Mouse (Mus musculus) cerebellum, postnatal 4 days (tissue): ENCODE data around the gene Trappc6a.

Source experiments
- DNase-seq, 2 experiments: peaks; one replicate each; pipeline ENCODE4 v3.0.0; 2022; ENCODE audit warnings: low spot score in 2 of 2, mixed read lengths in 1 of 2

The Trappc6a gene

GRCm38 (mm10) chr7:19508150-19508923 is at the start of gene Trappc6a, which contains the start of gene Bloc1s3:
Trappc6a (plus strand) TSS chr7:19508395.
Bloc1s3 (minus strand) TSS chr7:19508367.
- DNase-seq, result peak; percentile 90 to 93

- peak; percentile 58 to 77 for DNase-seq
Measured at GRCm38 (mm10) chr7:19458591-19459111, 49.5 kb upstream of the Trappc6a start, which contains the start of gene Mark4. Mark4 (minus strand) TSS chr7:19458821.

GRCm38 (mm10) chr7:19459144-19459870 is 48.9 kb upstream of the Trappc6a start:
- no peak for DNase-seq

- no peak for DNase-seq
Measured at GRCm38 (mm10) chr7:19460500-19460899, 47.7 kb upstream of the Trappc6a start.

GRCm38 (mm10) chr7:19461488-19461887 is 46.7 kb upstream of the Trappc6a start:
- DNase-seq, result peak; percentile 77 to 89

GRCm38 (mm10) chr7:19462443-19462842 is 45.8 kb upstream of the Trappc6a start:
- DNase-seq, result no peak

GRCm38 (mm10) chr7:19462884-19463381 is 45.3 kb upstream of the Trappc6a start, which contains the start of gene Exoc3l2:
Exoc3l2 (plus strand) TSS chr7:19463331.
- no peak for DNase-seq

- no peak for DNase-seq
Measured at GRCm38 (mm10) chr7:19464367-19465307, 43.6 kb upstream of the Trappc6a start.

- DNase-seq, result no peak
Measured at GRCm38 (mm10) chr7:19466602-19467145, 41.5 kb upstream of the Trappc6a start.

GRCm38 (mm10) chr7:19467638-19468037 is 40.6 kb upstream of the Trappc6a start:
- DNase-seq, result no peak

GRCm38 (mm10) chr7:19468279-19468678 is 39.9 kb upstream of the Trappc6a start:
- DNase-seq, result no peak

GRCm38 (mm10) chr7:19469404-19469803 is 38.8 kb upstream of the Trappc6a start:
- no peak for DNase-seq

- DNase-seq, result no peak
Measured at GRCm38 (mm10) chr7:19470308-19470707, 37.9 kb upstream of the Trappc6a start.

- no peak for DNase-seq
Measured at GRCm38 (mm10) chr7:19472403-19472802, 35.8 kb upstream of the Trappc6a start.

GRCm38 (mm10) chr7:19473875-19474443 is 34.2 kb upstream of the Trappc6a start:
- peak; percentile 47 to 76 for DNase-seq

- DNase-seq, result no peak
Measured at GRCm38 (mm10) chr7:19477084-19477483, 31.1 kb upstream of the Trappc6a start.

GRCm38 (mm10) chr7:19477624-19478384 is 30.4 kb upstream of the Trappc6a start:
- DNase-seq, result no peak

- no peak for DNase-seq
Measured at GRCm38 (mm10) chr7:19483281-19483680, 24.9 kb upstream of the Trappc6a start.

- no peak for DNase-seq
Measured at GRCm38 (mm10) chr7:19485488-19485887, 22.7 kb upstream of the Trappc6a start.

- no peak for DNase-seq
Measured at GRCm38 (mm10) chr7:19486549-19486948, 21.6 kb upstream of the Trappc6a start.
